Mouse (Mus musculus): ENCODE results near the gene Dnmbp.

DNA sequence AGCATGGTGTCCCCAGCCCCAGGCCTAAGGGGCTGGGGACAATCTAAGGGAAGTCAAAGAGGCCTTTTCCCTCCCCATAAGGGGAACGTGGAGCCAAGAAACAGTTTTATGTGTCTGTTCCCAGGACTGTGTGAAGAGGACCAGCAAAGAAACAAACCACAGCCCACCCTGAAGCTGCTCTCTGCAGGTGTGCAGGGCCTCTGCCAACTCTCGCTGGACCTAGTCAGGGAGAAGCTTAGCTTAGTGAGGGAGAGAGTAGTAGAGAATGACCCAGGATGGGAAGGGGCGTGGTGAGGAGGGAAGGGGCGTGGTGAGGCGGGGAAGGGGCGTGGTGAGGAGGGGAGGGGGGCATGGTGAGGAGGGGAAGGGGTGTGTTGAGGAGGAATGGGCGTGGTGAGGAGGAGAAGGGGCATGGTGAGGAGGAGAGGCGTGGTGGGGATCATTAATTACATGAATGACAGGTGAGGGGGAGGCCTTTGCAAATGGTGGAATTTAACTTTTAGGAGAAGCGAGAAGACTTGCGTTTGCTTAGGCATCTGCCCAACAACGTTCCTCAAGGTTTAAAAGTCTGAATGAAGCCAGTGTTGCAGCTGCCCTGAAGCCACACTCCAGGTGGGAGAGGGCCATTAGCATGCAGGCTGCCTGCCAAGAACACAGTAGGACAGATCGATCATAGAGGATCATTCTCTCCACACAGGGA lies 9.3 kb upstream of the Dnmbp start:
- TF ChIP-seq POLR2A (IDR thresholded peaks at IDR 0.05; ENCODE audit: low read depth, low read length) (no peak), CTCF (conservative IDR thresholded peaks at IDR 0.05; ENCODE audit: insufficient read depth, insufficient read length, low read depth, low read length) (no peak)
